Mouse (Mus musculus) kidney, embryonic 15.5 days (tissue): ENCODE results near the gene Ppfia3. TPM values are rescaled to one million over a fixed set of nuclear protein-coding genes. Genes with fewer than 3 reads are reported as not detected.

Source experiments
- ATAC-seq: fragments of 200-750 bp; cut with Nextera tagmentation; replicated peaks from 2 replicates; pipeline ENCODE4 v1.8.0; 2017; ENCODE audit warnings: moderate TSS enrichment; ENCODE audit not compliant: low FRiP score
- H3K27ac ChIP-seq: fragments of 300-500 bp; sonication (generic); 2 replicates; pipeline ENCODE4 v1.5.1; 2015; ENCODE audit warnings: mild to moderate bottlenecking, inconsistent platforms
- H3K27me3 ChIP-seq: fragments of 300-500 bp; sonication (generic); 2 replicates; pipeline ENCODE4 v1.6.1; 2015; ENCODE audit warnings: inconsistent platforms
- H3K36me3 ChIP-seq: fragments of 300-500 bp; sonication (generic); 2 replicates; pipeline ENCODE4 v1.6.1; 2015; ENCODE audit warnings: inconsistent platforms
- H3K4me1 ChIP-seq: fragments of 300-500 bp; sonication (generic); 2 replicates; pipeline ENCODE4 v1.6.1; 2015; ENCODE audit warnings: inconsistent platforms
- H3K4me2 ChIP-seq: fragments of 300-500 bp; sonication (generic); 2 replicates; pipeline ENCODE4 v1.6.1; 2015; ENCODE audit warnings: moderate library complexity, mild to moderate bottlenecking, inconsistent platforms
- H3K4me3 ChIP-seq: fragments of 300-500 bp; sonication (generic); replicated peaks from 2 replicates; pipeline ENCODE4 v1.5.1; 2015; ENCODE audit warnings: mild to moderate bottlenecking, inconsistent platforms
- H3K9ac ChIP-seq: fragments of 300-500 bp; sonication (generic); 2 replicates; pipeline ENCODE4 v1.6.1; 2015; ENCODE audit warnings: mild to moderate bottlenecking, inconsistent platforms
- H3K9me3 ChIP-seq: fragments of 300-500 bp; sonication (generic); replicated peaks from 2 replicates; pipeline ENCODE4 v1.6.1; 2016; ENCODE audit warnings: inconsistent platforms
- WGBS: fragments of 180-500 bp; shearing (Covaris S2); methylation state at CpG from one replicate; pipeline ENCODE4 v1.1.7; 2015; ENCODE audit warnings: mixed read lengths; 5-methylcytosine and 5-hydroxymethylcytosine counted together
- polyA plus RNA-seq: library from polyadenylated mRNA; unstranded; fragments of >200 nt; fragmentation: Nextera tagmentation; extraction: Ambion mirVana; gene quantifications from 2 replicates; pipeline ENCODE4 v1.2.1, GENCODE M21; 2015

Gene Ppfia3
- polyA plus RNA-seq, 1 experiment from 2014 or later = 7.5 TPM

- Histone ChIP-seq H3K36me3 (peaks cover 10% of the 10 kb centered on the region; the same call in 1 of the 2 replicates), H3K27ac (no peak overlapping the region), H3K4me1 (peaks cover 18% of the 10 kb centered on the region; the same call in 1 of the 2 replicates), H3K4me2 (no peak overlapping the region), H3K27me3 (0 out of 2 replicates have a peak, but pooled peaks cover 5% of the 10 kb centered on the region), H3K9me3 (no peaks in the 10 kb centered on the region), H3K4me3 (no peak overlapping the region), H3K9ac (no peak overlapping the region)
- no peak for ATAC-seq
- 18% methylated on average over 6 of the region's 6 CpGs for WGBS
These were observed 66.5 kb downstream of the Ppfia3 start for GRCm38 (mm10) chr7:45300270-45300669.

- H3K4me2 ChIP-seq = no peak overlapping the region
- no peak overlapping the region for H3K4me3 ChIP-seq
- no peak overlapping the region for H3K9ac ChIP-seq
- H3K27me3 ChIP-seq = 0 out of 2 replicates have a peak, but pooled peaks cover 5% of the 10 kb centered on the region
- peaks cover 10% of the 10 kb centered on the region; the same call in 1 of the 2 replicates for H3K36me3 ChIP-seq
- no peaks in the 10 kb centered on the region for H3K9me3 ChIP-seq
- H3K27ac ChIP-seq = no peak overlapping the region
- H3K4me1 ChIP-seq = peaks cover 13% of the 10 kb centered on the region; the same call in 1 of the 2 replicates
- 11% methylated on average over 5 of the region's 5 CpGs for WGBS
- peak; percentile 87 for ATAC-seq
These were observed 67.1 kb downstream of the Ppfia3 start for GRCm38 (mm10) chr7:45299752-45300151.

- Histone ChIP-seq H3K4me1 (0 out of 2 replicates have a peak, but pooled peaks cover 8% of the 10 kb centered on the region), H3K4me2 (no peak overlapping the region), H3K9me3 (no peaks in the 10 kb centered on the region), H3K27me3 (0 out of 2 replicates have a peak, but pooled peaks cover 5% of the 10 kb centered on the region), H3K27ac (no peak overlapping the region), H3K36me3 (no peaks in the 10 kb centered on the region), H3K4me3 (no peak overlapping the region), H3K9ac (no peak overlapping the region)
- no peak for ATAC-seq
- 67% methylated on average over 3 of the region's 3 CpGs for WGBS
These were observed 69.3 kb downstream of the Ppfia3 start for GRCm38 (mm10) chr7:45297563-45297962.

GRCm38 (mm10) chr7:45296626-45297025 is 70.2 kb downstream of the Ppfia3 start:
- H3K36me3 ChIP-seq = no peaks in the 10 kb centered on the region
- WGBS = 56% methylated on average over 1 of the region's 1 CpGs
- H3K27ac ChIP-seq = no peak overlapping the region
- H3K4me2 ChIP-seq = no peak overlapping the region
- 0 out of 2 replicates have a peak, but pooled peaks cover 5% of the 10 kb centered on the region for H3K27me3 ChIP-seq
- no peak for ATAC-seq
- H3K4me1 ChIP-seq = 0 out of 2 replicates have a peak, but pooled peaks cover 8% of the 10 kb centered on the region
- H3K9ac ChIP-seq = no peak overlapping the region
- no peaks in the 10 kb centered on the region for H3K9me3 ChIP-seq
- no peak overlapping the region for H3K4me3 ChIP-seq

Other genes starting within 250 kb of the Ppfia3 start
- gene Rps11, start 242.6 kb downstream of the Ppfia3 start, polyA plus RNA-seq = 1,536 and 1,655 TPM in 2 replicates
- gene Rpl13a, start 238.3 kb downstream of the Ppfia3 start, polyA plus RNA-seq = 1,248 and 1,360 TPM in 2 replicates
- gene Gm45713, start 230.8 kb downstream of the Ppfia3 start, polyA plus RNA-seq = 0.44 TPM in 1 of 2 replicates, not detected in the other
- 1.9 and 7.5 TPM in 2 replicates for gene Flt3l, start 230.6 kb downstream of the Ppfia3 start, polyA plus RNA-seq
- 107 and 108 TPM in 2 replicates for gene Pih1d1, start 212.7 kb downstream of the Ppfia3 start, polyA plus RNA-seq
- gene Aldh16a1, start 212.4 kb downstream of the Ppfia3 start, polyA plus RNA-seq = 69.3 and 69.9 TPM in 2 replicates
- gene Slc17a7, start 203.1 kb downstream of the Ppfia3 start, polyA plus RNA-seq = 0.14 and 0.30 TPM in 2 replicates
- not detected in 2 replicates for gene Gfy, start 187.4 kb downstream of the Ppfia3 start, polyA plus RNA-seq
- gene Pth2, start 186.0 kb downstream of the Ppfia3 start, polyA plus RNA-seq = not detected in 2 replicates
- gene Ccdc155, start 162.1 kb downstream of the Ppfia3 start, polyA plus RNA-seq = 0.78 and 1.1 TPM in 2 replicates
- 0.97 and 1.4 TPM in 2 replicates for gene Dkkl1, start 154.9 kb downstream of the Ppfia3 start, polyA plus RNA-seq
- gene Tead2, start 151.3 kb downstream of the Ppfia3 start, polyA plus RNA-seq = 196 and 207 TPM in 2 replicates
- gene Cd37, start 127.9 kb downstream of the Ppfia3 start, polyA plus RNA-seq = 1.2 and 2.4 TPM in 2 replicates
- 0.10 and 0.23 TPM in 2 replicates for gene Slc6a16, start 125.9 kb downstream of the Ppfia3 start, polyA plus RNA-seq
- not detected in 2 replicates for gene Slc6a21, start 89.5 kb downstream of the Ppfia3 start, polyA plus RNA-seq
- 17.4 and 19.0 TPM in 2 replicates for gene Trpm4, start 33.2 kb downstream of the Ppfia3 start, polyA plus RNA-seq
- gene Hrc, start 31.7 kb downstream of the Ppfia3 start, polyA plus RNA-seq = 2.1 and 2.5 TPM in 2 replicates
- 0.41 and 0.96 TPM in 2 replicates for gene Lin7b, start 3.6 kb upstream of the Ppfia3 start, polyA plus RNA-seq
- 225 and 242 TPM in 2 replicates for gene Snrnp70, start 28.7 kb upstream of the Ppfia3 start, polyA plus RNA-seq
- gene Kcna7, start 38.6 kb upstream of the Ppfia3 start, polyA plus RNA-seq = not detected in 2 replicates
- 1.1 and 1.4 TPM in 2 replicates for gene Ntf5, start 46.7 kb upstream of the Ppfia3 start, polyA plus RNA-seq
- not detected in 2 replicates for gene Lhb, start 53.8 kb upstream of the Ppfia3 start, polyA plus RNA-seq
- gene Gys1, start 67.8 kb upstream of the Ppfia3 start, polyA plus RNA-seq = 37.6 and 40.8 TPM in 2 replicates
- 165 and 167 TPM in 2 replicates for gene Ruvbl2, start 71.1 kb upstream of the Ppfia3 start, polyA plus RNA-seq
- gene Ftl1, start 92.9 kb upstream of the Ppfia3 start, polyA plus RNA-seq = 4,509 and 4,690 TPM in 2 replicates
- 184 and 195 TPM in 2 replicates for gene Bax, start 99.9 kb upstream of the Ppfia3 start, polyA plus RNA-seq
- gene Tulp2, start 114.9 kb upstream of the Ppfia3 start, polyA plus RNA-seq = 1.0 and 1.1 TPM in 2 replicates
- gene Gm45808, start 119.8 kb upstream of the Ppfia3 start, polyA plus RNA-seq = not detected in 2 replicates
- gene Dhdh, start 121.8 kb upstream of the Ppfia3 start, polyA plus RNA-seq = 3.3 and 3.5 TPM in 2 replicates
- 221 and 252 TPM in 2 replicates for gene Nucb1, start 143.4 kb upstream of the Ppfia3 start, polyA plus RNA-seq
- gene Ppp1r15a, start 159.2 kb upstream of the Ppfia3 start, polyA plus RNA-seq = 18.6 and 24.7 TPM in 2 replicates
- gene Plekha4, start 159.3 kb upstream of the Ppfia3 start, polyA plus RNA-seq = 4.5 and 5.1 TPM in 2 replicates
- gene Hsd17b14, start 187.9 kb upstream of the Ppfia3 start, polyA plus RNA-seq = 11.8 and 14.8 TPM in 2 replicates
- 75.4 and 78.5 TPM in 2 replicates for gene Bcat2, start 203.1 kb upstream of the Ppfia3 start, polyA plus RNA-seq
- 0.32 TPM in 1 of 2 replicates, not detected in the other for gene Fgf21, start 248.5 kb upstream of the Ppfia3 start, polyA plus RNA-seq